Mouse (Mus musculus): ENCODE measurements around the gene Arrdc3. TPM values are rescaled to one million over a fixed set of nuclear protein-coding genes. Genes with fewer than 3 reads are reported as not detected.
A peak's percentile ranks its signal among the peaks of the same experiment; 100 is the strongest.

Gene Arrdc3
- total RNA-seq, 2 experiments from 2014 or later: 35.2 to 62.4 TPM

DNA sequence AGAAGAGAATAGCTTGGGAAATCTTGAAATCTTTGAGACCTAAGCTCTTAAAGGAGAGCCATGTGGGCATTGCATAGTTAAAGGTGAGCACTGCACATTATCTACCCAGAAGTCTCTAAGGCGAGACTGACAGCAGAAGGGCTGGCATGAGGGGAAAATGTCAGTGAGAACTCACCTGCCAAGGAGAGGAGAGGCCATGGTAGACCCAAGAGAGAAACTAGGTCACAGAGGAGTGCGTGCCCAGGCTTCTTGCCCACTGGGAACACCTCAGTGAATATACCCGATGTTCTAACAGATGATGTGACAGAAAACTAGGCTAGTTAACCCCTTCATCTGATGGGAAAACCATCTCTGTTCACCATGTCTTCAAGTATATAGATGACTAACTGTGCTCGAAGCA, 18.2 kb downstream of the Arrdc3 start:
- DNase-seq: peak; percentile 40

DNA sequence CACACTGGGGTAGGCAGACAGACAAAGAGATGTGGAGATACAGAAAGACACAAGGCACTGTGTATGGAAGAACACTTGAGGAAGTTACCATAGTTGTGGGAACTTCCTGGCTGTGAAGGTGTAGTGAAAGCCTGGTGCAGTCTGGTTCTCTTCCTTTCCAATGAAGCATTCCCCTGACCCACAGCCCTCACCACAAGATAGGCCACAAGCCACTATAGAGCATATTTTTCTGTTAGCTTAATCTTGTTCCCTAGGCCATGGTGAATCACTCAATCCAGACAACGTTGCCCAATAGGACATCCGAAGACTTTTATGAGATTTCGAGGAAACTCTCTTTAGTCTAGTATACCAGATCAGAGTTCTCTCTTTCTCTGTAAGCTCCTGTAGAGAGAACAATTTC, 19.6 kb downstream of the Arrdc3 start:
- no peak for DNase-seq
- intact Hi-C loops (cut with DNase I; ENCODE audit: low total_unique reads): no loop called here

More for the DNA sequence above, 18.2 kb downstream of the Arrdc3 start:
- intact Hi-C loops (cut with DNase I; ENCODE audit: low total_unique reads): no loop called here

DNA sequence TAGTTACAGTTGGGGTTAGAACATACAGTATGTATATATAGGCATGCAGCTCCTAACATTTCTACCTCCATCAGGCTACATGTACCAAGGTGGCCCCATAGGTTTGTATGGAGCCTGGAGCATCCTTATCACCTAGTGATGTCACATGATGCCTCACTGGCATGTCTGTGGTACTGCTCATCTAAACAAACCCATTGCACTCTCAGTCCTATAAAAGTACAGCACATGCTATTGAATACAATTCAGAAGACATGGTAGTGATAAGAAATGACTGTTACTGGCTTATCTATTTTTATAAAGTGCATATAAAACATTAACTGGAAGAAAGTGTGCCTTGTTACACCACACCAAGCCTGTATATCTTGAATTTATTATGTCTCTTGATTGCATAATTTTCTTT, 30.2 kb downstream of the Arrdc3 start:
- intact Hi-C loops (cut with DNase I; ENCODE audit: low total_unique reads): no loop called here
- DNase-seq: no peak

DNA sequence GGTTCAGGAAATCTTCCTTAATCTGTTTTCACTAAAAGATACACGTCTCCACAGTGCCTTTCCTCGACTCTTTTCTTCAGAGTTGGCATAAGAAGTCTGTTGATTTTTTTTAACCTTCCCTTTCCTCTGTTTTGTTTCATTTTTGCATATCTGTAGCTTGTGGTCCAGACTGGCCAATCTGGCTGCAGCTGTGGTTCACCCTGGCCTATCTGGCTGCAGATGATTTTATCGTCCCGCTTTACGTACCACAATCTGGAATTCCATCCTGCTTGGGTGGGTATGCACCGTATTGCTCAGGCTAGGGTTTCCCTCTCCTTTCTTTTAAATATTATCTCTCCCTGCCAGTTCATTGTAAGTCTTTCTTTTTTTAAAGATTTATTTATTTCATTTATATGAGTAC, 37.8 kb downstream of the Arrdc3 start:
- intact Hi-C loops (cut with DNase I; ENCODE audit: low total_unique reads): no loop called here
- no peak for DNase-seq

DNA sequence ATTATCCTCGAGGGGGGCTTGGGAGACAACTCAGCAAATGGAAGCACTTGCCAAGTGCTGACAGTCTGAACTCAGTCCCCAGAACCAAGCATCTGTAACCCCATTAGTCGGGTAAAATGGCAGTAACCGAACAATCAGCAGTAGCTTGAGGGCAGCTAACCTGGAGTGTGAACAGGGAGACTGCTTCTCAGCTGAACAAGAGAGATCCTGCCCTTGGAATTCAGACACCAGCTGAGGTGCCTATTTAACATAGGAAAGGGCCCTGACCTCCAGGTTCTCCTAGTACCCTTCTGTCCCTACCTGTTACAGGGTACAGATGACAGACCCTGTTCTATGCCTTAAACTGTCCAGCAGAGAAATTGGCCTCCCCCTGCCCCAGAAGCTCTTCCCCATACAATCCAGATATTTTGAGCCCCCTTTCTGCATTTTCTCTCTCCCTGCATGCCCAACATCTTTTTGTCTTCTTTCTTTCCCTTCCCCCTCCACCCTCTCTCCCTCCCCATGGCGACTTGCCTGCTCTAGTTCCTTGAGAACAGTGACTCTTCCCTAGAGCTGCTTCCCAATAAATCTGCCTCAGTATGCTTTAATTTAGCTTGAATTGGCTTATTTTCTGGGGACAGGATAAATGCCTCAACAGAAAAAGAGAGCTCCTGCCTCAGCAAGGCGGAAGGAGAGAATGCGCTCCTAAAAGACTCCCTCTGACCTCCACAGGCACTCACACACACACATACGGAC, 38.6 kb downstream of the Arrdc3 start:
- DNase-seq: no peak
- intact Hi-C loops (cut with DNase I; ENCODE audit: low total_unique reads): no loop called here

DNA sequence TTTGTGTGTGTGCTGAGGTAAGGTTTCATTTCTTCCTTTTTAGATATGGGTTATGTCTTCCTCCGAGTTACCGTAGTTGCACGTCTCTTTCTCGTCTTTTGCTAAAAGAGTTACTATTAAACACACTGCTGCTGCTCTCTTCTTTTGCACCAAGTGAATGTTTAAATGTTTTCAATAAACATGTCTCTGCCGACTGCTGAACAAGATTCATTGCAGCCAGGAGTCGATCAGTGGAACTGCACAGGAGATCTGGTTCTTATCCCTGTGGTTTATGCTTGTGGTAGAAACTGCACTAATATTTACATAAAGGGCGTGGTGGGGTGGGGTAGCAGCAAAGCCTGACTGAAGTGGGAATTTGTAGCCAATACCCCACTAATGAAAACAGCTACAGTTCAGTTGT, 45.0 kb downstream of the Arrdc3 start:
- no peak for DNase-seq
- intact Hi-C loops (cut with DNase I; ENCODE audit: low total_unique reads): no loop called here

DNA sequence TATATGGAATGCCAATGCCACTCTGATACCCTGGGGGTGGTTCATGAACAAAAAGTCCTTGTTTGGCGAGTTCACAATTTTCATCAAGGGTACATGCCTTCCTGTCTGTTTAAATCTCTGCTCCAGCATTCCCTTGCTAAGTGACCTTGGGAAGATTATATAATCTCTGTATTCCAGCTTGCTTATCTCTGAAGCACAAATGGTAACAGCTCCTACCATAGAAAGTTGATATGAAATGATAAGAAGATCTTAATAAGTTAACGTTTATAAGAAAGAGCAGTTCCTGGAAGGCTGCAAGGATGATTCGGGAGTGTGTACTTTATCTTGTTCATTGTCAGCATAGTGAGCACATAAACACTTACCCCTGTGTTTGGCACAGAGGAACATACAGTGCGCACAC, 46.8 kb downstream of the Arrdc3 start:
- no peak for DNase-seq
- intact Hi-C loops (cut with DNase I; ENCODE audit: low total_unique reads): no loop called here

DNA sequence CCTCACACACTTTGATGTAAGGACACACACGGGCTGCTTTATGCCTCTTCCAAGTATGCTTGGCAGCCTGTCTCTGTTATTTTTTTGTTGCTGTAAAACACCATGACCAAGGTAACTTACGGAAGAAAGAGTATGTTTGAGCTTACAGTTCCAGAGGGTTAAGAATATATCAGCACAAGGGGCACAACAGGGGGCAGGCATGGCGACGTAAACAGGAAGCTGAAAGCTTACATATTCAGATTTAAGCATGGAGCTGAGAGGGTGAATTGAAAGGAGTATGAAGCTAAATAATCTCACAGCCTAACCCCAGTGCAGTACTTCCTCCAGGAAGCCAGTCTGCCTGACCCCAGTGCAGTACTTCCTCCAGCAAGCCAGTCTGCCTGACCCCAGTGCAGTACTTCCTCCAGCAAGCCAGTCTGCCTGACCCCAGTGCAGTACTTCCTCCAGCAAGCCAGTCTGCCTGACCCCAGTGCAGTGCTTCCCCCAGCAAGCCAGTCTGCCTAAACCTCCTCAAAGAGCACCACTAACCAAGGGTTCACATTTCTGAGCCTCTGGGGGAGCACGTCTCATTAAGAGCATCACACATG, 49.7 kb downstream of the Arrdc3 start:
- intact Hi-C loops (cut with DNase I; ENCODE audit: low total_unique reads): no loop called here
- DNase-seq: no peak

DNA sequence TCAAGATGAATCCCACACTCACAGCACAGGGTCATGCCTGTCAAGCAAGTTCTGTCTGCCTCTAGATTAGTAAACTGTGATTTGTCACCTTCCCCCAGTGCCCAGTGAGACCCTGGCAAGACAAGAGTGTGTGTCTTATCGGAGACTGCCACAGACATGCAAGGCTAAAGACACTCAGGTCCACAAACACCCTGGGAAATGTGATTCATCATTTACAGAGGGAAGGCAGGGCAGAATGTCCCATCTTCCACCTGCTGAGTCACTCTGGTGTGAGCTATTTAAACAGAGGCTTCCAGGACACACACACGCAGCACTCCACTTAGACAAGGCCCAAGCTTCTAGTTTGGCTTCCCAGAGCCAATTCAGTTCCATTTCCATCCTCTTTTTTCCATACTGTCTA, 53.2 kb downstream of the Arrdc3 start:
- intact Hi-C loops (cut with DNase I; ENCODE audit: low total_unique reads): no loop called here
- DNase-seq: no peak

DNA sequence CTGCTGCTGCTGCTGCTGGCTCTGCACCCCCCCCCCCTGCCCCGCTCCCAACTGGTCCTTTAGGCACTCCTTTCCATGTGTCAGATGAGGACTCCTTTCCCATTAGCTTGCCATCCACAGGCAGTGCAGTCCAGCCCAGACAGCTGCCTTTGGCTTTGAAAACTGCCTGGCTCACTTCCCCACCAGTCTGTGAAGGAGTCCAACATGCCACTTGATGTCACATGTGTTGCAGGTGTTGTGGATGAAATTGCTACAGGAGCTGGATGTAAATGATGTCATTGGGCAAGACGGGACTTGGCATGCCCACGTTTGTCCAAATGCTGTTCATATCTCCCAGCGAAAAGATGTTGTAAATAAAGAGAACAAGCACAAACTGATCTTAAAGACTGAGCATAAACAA, 56.0 kb downstream of the Arrdc3 start:
- intact Hi-C loops (cut with DNase I; ENCODE audit: low total_unique reads): no loop called here
- DNase-seq: peak; percentile 74

DNA sequence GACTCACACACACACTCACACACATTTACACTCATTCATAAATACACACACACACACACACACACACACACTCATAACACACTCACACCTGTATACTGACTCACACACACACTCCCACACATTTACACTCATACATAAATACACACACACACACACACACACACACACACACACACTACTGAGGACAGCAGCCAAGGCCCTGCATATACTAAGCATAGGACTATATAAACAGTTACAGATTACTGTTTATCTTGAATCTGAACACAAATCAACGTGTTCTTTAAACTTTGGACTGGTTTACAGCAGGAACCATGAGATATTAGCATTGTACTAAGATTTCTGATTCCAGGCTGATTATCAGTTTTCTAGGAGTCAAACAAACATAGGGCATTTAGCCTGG, 56.7 kb downstream of the Arrdc3 start:
- intact Hi-C loops (cut with DNase I; ENCODE audit: low total_unique reads): loop anchor here (10.0 kb wide), 1 partner anchor 45 kb away; no protein-coding TSS in a partner anchor
- no peak for DNase-seq

DNA sequence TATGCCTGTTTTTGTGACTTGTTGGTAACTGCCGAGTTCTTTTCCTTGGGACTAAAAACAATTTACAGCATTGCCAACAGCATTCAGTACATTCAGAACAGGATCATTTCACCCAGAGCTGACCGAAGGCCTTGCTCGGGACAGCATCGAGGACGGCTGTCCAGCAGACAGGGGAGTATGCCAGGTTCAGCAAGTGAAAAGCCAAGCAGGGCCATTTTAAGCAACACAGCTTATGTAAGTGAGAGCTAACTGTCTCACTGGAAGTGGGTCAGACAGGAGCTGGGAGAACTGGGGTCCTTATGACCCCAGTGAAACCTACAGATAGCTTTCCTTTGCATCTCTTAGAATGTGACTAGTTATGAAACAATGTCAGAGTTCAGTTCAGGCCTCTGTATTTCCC, 57.2 kb downstream of the Arrdc3 start:
- DNase-seq: peak; percentile 73
- intact Hi-C loops (cut with DNase I; ENCODE audit: low total_unique reads): loop anchor here (10.0 kb wide), 1 partner anchor 46 kb away; no protein-coding TSS in a partner anchor

DNA sequence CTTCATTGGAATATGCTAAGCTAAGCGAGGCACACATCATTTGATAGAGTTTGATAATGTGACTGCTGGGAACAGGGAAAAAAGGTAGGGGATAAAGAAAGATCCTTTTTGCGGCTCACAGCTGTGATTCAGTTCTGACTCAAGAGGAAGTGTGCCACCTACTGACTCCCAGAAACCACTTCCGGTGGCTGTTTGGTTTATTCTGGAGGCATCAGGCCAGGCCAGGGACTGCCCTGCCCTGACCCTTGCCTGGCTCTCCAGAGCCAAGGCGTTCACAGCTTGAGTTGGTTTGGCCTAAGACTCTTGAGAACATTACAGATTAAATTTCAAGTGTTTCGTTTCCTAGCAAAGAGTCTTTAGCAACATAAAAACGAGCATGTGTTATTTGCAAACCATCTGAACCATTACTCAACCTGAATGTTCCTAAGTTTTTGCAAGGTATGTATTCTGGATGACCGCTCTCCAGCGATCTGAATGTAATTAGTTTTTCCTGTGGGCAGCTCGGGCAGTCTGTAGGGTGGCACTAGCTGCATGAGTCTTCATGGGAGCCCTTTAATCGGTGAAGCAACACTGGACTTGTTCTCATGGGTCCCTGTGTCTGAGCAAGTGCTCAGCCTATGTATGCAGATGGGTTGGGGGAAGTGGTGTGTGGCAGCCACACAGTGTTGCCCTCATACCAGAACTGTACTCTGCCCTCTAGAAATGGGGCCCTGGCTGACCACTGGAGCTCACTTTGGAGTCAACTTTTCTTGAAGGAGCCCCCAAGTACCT, 57.9 kb downstream of the Arrdc3 start:
- intact Hi-C loops (cut with DNase I; ENCODE audit: low total_unique reads): loop anchor here (10.0 kb wide), 1 partner anchor 46 kb away; no protein-coding TSS in a partner anchor

DNA sequence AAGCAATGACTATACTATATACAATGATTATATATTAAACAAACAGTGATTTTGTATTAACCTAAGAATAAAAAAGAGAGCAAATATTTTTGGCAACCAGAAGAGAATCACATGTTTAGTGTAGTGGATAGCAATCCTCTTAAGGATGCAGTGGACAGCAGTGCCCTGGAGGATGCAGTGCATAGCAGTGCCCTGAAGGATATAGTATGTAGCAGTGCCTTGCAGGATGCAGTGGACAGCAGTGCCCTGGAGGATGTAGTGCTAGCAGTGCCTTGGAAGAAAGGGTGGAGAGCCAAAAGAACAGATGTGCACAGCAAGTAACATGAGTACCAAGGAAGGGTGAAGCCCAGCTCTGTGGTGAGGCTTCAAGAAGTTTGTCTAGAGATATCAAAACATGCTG, 61.3 kb downstream of the Arrdc3 start:
- no peak for DNase-seq
- intact Hi-C loops (cut with DNase I; ENCODE audit: low total_unique reads): loop anchor here (10.0 kb wide), 1 partner anchor 50 kb away; no protein-coding TSS in a partner anchor

More for the DNA sequence above, 57.9 kb downstream of the Arrdc3 start:
- peak; percentile 82 for DNase-seq

Measured in gastrocnemius, postnatal 14 days (tissue).